Mouse (Mus musculus) adrenal gland, postnatal 14 days (tissue): ENCODE results near the gene Stard13. TPM values are rescaled to one million over a fixed set of nuclear protein-coding genes. Genes with fewer than 3 reads are reported as not detected.

Experiments
- DNase-seq: peaks from one replicate; pipeline ENCODE4 v3.0.0; 2021; ENCODE audit warnings: mixed read lengths
- total RNA-seq: library from RNA; stranded (reverse); gene quantifications from 2 replicates; pipeline ENCODE4 v1.2.3, GENCODE M21; 2021

Gene Stard13
- total RNA-seq, 1 experiment from 2014 or later, result 27.8 TPM

DNA sequence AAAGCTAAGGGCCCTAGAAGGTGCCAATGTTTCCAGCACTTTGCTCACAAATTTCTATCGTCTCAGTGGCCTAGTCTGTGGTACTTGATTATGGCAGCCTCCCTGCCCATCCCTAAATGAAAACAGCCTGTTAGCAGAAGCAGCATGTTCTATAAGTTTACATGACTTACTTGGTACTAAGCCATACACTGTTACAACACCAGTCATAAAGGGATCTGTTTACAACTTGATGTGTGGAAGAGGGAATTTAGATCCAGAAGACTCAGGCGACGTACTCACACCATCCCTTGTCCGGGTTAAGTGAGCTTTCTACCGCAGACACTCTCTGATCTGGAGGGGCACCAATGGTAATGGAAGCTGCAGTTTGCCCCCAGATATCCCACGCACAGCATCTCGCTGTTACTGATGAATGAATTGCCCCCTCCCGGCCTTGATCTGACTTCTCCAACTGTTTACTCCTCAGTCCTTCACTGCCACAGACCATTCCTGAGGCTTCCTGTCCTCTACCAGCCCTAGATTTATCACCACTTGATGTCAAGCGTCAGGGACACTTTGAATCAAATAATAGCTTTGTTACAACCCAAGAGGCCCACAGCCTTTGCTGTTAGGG lies 53.4 kb downstream of the Stard13 start:
- DNase-seq, result peak; percentile 34

DNA sequence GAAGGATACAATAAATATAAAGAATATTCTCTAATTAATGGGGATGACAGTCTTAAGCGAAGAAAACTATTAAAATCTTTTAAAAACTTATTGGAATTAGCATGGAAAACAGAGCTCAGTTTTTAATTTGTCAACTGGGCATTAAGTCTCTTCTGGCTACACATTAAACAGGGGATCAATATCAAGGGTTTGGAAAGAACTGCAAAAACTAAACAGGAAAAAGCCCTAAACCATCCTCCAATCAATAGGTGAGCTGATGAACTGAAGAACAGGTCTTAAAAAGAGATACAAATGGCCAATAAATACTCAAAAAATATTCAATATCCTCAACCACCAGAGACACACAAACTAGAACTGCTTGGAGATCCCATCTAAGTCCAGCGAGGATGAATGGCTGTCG lies 56.5 kb downstream of the Stard13 start:
- no peak for DNase-seq

DNA sequence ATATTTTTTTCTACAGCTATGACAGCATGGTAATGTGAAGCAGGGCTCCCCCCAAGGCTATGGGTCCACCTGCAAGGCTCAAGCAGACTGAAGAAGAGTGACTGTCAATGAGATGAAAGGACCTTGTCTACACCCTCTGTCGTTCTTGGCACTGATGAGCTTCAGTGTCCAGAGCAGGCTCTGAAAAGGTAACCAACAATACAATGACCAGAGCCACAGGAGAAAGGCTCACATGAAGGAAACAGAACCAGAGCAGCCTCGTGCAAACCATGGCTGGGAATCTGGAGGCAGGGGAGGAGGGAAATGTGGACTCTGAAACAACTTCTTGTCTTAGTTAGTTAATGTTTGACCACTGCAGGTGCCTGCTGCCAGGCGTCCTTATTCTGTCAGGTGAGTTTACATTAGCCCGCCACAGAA lies 57.7 kb downstream of the Stard13 start:
- no peak for DNase-seq

DNA sequence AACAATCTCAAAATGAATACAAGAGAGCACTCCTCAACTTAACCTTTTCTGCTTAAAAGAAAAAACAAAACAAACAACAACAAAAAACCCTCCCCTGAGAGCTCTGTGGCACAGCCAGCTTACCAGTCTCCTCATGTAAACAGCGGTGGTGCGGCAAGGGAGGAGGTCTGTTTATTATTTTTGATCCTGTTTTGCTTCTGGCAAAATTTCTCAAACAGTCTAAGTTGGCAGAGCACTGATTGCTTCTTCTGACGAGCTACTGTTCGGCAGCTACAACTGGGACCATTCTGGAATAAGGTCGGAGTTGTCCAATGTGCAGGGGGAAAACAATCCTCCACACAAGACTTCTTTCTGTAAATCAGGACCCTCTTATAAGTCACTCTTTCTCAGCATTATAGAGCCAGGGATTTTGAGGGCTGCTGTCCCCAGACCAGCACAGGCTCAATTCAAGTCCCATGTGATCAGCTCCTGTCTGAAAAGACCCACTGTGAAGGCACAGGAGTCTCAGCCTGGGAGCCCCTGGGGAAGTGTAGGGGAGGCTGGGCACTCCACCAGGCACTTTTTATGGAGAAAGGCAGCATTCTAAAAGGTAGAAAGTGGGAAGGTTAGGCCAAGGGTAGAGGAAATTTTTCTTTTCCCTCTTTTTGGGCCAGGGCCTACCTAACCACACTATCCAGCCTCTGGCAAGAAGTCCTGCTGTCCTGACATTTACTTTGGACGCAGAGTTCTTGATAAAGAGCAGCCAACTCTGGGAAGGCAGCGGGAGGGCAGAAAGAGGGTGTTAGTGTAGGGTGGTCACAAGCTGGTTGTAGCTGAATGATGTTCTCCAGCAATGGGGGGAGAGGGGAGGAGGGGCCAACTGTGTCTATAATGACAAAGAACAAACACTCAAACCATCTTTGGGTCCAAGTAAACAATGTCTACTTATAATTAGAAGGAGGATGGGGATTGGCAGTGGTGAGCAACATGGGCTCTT lies 58.9 kb downstream of the Stard13 start:
- DNase-seq, result no peak

DNA sequence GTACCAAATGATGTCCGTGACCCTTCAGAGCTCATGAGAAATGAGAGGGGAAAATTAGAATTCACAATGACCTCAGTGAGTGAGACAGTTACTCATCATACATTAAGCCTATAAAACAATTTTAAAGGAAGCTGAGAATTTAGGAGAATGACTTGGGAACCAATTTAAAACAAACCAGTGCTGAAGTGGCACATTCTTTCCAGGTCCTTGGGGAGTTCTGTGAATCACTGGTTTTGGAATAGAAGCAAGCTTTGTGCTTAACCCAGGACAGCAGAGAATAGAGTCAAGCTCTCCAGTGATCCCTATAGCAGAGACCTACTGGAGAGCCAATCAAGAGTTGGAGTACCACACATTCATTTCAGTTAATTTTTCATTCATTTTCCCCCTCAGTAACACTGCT lies 59.9 kb downstream of the Stard13 start:
- no peak for DNase-seq

DNA sequence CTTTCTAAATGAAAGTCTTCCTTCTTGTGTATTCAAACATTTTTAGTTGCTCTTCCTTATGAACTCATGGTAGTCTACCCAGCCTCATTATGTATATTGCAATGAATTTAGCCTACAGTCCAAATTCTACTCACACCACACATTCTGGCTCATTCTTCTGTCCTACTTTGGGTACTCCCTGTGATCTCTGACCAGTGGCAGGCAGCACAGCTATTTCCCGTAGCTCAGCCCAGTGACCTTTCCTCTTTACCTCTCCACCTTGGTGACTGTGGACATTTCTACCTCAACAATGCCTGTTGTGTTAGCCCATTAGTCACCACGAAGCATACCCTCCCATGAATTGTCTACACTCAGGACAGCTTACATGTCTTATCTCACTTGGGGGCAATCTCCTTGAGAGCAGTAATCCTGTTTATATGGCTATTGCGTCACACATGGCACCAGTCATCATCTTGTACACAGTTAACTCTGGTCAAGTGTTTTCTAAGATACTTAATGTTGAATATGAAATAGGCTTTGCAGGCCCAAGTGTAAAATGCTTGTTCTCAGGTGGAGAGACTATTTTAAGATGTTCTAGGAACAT lies 63.4 kb downstream of the Stard13 start:
- no peak for DNase-seq

DNA sequence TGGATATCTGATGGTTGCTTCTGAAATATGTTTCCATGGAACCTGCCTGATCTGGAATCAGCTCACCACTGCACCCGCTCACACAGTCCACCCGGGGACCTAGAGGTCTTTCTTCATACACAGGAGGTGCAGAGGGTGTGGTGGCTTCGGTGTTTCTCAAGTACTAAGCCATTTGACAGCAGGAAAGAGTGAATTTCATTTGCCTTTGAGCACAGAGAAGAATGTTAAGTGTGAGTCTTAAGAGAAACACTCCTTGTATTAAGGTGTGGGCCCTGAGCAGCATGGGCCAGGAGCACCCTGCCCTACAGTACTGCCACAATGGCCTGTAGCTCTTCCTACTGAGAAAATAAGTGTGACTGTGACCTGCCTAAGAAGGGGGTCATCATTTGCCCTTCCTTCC lies 65.4 kb downstream of the Stard13 start:
- no peak for DNase-seq

DNA sequence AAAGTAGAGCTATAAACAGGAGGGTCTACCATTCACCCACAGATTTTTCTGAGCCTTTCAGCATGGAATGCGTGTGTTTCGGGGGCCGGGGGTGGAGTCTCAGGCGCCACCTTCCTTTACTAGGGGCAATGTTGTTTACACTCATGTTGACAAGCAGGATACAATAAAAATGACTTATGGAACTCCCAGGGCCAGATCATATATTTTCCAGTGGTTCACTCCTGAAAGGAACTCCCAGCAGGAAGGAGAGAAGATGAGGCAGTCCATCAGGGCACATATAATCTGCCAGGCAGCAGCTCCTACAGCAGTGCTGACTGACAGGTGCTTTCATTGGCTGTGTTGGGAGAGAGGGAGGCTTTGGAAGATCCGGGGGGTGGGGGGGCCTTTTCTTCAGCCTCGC lies 66.0 kb downstream of the Stard13 start:
- no peak for DNase-seq

DNA sequence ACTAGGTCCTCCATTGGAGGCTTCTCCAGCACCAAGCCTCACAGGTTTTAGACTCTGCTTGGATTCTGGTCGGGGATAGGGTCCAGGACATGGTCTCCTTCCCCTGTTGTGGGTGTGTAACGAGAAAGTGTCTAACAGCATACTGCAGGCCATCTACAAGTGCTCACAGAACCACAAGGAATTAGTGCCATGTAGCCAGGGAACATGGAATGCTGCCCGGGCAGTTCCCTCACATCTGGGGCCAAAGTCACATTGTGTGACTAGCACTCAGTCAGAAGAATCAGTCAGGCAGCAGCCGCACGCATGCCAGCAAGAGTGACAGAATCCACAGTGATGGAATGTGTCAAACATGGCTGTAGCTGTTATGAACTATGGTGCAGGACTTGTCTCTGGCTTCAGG lies 67.4 kb downstream of the Stard13 start:
- peak; percentile 66 for DNase-seq

DNA sequence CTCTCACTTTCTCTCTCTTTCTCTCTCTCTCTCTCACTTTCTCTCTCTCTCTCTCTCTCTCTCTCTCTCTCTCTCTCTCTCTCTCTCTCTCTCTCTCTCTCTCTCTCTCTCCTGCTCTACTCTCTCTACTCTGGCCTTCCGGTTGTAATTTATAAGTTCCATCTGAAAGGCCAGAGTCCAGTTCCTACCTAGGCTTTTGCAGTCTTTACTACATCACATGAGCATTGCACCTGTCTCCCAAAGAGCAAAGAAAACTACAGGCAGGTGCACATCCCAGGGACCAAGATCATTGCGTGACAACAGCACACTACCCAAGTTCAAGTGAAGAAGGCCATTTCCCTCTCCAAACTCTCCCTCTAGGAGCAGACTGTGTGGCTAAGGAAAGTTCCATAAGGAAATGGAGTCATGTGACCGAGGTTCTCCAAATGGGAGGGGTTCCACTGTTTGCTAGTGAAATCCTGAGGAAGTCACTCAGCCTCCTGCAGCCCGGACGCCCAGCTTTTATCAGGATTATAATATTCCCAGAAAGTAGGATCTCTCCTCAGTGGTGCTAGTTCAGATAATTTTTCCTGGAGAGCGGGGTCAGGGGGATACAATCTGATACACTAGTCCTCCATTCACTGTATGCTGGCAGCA lies 68.1 kb downstream of the Stard13 start:
- no peak for DNase-seq

DNA sequence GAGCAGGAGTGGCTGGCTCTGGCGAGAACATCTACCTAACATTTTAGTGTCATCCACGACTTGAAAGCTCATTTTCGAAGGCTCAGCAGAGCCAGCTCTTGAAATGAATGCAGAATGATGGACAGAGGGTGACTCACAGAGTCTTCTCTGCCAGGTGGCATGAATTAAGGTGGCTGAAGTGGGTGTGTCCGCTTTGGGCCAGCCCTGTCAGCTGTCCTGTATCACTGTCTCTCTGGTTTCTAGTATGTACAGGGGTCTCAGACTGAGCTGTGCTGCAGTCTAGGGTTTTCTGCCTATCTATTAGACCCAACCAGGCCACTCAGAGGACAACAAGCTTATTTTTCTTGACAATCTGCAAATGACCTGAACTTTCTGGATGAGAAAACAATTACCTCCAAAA lies 68.8 kb downstream of the Stard13 start:
- DNase-seq, result no peak

DNA sequence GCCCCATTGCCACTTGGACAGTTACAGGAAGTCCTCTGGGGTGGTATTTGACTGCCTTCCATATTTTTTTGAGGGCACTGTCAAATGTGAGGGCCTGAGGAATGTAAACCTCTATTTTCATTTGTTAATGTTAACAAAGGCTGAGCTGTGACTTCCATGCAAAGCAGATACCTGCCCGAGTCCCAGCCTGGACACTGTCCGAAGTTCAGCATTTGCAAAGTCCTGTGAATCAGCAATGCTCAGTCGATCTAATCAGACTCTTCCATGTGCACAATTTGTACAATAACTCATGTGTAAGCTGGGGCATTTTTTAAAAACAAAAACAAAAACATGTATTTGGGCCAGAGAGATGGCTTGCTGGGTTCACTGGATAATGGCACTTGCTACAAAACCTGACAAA lies 71.0 kb downstream of the Stard13 start:
- no peak for DNase-seq

DNA sequence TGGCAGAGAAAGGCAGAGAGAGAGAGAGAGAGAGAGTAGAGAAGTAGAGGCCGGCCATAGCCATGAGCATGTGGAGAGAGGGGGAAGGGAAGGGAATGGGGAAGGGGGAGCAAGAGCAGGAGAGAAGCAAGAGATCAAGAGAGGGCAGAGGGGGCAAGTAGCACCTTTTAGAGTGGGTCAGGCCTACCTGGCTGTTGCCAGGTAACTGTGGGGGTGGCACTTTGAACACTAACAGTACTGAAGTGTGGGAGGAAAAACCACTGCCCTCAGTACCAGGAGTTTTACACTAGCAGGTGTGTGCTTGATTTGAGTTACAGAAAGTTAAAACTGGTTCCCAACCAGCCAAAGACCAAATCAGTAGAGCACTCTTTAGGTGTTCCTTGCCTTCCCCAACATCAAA lies 78.4 kb downstream of the Stard13 start:
- no peak for DNase-seq

DNA sequence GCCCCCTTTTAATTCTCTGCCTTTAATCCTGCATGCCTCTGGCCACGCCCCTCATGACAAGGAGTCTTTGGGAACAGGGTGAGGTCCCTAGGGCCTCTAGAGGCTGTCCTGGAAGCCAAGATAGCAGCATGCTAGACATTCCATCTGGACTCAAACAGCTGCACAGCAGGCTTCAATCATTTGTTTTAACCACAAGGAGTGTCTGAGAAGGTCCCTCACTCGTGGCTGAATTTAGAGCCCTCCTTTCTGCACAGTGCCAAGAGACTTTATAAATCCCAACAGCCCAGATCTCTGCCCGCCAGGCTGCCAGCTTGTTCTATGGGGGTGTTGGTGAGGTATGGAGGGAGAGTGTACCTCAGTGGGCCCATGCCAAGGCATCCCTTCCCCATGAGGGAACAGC lies 78.9 kb downstream of the Stard13 start:
- DNase-seq, result peak; percentile 53

DNA sequence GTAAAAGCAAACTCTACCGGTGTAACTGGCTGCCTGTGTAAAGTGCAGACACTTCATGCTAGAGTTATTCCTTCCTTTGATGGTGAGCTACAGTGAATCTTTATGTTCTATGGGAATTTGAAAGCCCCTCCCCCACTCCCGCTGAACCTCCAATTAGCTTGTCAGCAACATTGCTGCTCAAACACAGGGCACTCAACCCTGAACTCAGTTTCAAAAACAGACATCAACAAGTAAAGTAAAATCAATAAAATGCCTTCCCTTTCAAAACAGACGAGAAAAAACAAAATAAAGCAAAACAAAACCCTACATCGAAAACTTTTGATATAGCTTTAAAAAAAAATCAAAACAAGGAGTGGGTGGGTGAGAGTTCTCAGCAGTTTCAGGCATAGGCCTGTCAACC lies 79.6 kb downstream of the Stard13 start:
- no peak for DNase-seq

DNA sequence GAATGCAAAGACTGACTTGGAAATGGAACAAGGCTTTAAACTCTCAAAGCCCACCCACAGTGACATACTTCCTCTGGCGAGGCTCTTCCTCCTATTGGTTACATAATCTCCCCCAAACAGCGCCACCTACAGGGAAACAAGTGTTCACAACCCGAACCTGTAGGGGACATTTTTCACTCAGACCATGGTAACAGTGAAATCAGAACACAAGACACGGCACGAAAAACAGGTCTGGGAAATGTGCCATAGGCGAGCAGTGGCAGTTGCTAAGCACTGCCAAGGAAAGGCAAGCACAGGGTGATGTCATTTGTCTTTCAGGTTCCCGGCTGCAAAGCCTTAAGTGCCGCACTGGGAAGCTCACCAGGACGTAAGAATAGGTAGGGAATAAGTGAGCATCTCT lies 82.1 kb downstream of the Stard13 start:
- DNase-seq, result peak; percentile 22

DNA sequence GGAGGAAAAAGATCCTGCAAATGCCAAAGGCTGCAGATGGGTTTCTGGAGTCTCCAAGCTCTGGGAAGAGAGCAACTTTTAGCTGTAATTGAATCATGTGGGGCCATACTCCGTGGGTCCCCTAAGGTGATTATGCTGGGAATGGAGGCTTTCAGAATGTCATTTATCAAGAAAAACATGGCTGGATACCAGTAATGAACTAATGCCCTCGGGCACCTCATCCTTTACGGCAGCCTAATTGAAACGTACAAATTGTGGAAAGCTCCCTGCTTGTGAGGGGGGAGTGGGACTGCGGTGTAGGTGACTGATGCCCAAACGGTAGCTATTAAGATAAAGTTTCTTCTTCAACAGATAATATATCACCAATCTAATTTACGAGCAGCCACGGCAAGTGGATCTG lies 84.1 kb downstream of the Stard13 start:
- no peak for DNase-seq

DNA sequence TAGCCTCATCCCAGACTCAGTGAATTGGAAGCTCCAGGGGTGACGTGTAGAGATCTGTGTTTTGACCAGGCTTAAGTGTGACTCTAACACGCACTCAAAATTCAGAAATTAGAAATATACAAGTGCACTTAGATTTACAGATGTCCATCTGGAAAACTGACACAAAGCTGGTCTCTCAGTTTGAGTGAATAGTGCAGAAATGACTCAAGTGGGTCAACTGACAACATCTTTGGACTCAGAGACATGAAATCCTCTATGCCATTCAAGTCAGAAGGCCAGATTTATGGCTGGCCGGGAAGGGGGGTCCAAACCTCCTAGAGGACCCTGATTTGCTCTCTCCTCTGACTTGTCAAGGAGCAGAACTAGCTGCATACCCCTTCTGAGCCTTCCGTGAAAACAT lies 85.6 kb downstream of the Stard13 start:
- no peak for DNase-seq

DNA sequence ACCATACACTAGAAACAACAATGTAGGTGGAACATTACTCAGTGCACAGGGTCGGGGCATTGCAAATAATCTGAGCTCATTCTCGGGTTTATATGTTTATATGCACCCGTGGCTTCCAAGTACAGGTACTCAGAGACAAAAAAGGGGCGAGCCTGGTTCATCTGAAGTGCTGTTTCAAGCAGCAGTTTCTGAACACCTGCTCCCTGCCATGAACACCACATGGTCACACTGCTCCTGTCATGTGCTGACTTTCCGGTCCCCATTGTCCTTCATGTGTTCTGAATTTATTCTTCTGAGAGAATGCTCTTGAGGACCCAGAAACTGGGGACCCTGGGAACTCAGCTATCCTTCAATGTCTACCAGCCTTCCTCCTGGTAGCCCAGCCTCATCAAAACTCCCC lies 87.8 kb downstream of the Stard13 start:
- DNase-seq, result no peak

DNA sequence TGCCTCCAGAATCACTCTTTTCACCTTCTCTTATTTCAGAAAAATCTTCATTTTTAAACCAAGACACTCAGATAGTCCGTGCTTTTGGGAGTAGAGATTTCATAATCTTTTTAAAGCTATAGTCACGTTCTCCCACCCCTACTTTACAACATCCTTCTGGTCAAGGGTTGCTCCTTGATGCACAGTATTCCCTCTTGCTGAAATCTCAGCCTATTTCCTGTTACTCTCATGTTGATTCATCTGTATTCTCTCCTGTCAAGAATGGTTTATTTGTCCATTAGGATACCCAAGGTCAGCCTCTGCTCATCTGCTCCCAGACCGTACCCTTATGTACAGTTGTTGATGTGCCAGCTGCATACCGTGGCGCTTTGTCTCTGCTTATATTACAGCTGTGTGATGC lies 89.7 kb downstream of the Stard13 start:
- DNase-seq, result peak; percentile 12

DNA sequence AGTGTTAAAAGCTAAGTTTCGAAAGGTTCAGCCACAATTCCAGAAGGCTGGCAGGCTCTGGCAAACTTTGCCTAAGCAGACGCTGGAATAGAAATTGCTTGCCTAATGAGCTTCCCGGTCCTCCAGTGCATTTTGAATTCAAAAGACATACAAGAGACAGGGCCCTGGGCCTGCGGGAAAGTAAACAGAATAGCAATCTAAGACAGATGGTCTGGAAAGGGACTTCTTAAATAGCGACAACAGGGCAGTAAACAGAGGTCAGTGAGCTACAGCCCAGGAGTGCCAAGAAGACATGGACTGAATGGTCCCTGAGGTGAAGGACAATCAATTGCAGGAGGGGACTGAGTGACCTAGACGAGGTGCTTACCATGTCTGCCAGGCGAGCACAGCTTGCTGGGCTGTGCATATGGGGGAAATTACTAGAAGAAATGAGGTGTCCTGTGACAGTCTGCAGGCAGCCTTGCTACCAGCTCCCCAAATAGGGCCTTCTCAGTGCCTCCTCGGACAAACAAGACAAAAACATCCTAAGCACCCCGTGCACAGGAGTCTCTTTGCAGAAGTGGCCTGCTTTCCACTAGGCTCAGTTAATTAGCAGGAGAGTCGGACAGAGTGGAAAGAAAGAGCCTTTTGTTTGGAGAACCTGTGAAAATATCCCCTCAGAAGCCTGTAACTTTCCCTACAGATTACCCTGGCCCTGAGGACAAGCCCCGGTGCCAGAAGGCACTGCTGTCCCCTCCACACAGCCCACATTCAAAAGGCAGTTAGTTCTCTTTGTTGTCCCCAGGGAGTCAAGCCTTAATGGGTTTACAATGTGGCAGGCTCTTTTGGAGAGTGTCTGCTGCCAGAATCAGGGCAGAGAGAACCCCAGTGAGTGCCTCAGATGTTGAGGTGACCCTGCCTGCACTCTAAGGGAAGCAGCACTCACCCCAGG lies 90.7 kb downstream of the Stard13 start:
- DNase-seq, result peak; percentile 60

DNA sequence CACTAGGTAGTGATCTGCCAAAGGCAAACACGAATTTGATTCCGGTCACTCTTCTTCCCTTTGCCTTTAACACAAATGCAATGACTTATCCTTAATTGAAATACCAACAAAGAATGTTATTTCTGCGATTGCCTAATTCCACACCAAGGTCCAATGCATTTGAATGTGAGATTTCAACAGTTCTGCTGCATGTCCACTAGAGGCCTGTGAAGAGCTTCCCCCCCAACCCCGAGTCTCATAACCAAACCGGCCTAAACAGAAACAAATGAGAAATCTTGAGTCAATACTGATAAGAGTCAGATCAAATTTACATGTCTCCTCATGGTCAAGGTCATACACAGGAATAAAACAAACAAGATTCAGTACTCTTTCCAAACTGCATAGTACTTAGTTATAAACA lies 91.4 kb downstream of the Stard13 start:
- peak; percentile 69 for DNase-seq
